Mouse (Mus musculus) urinary bladder, postnatal 10 days (tissue): ENCODE results near the gene Rras.

Experiments
- DNase-seq: peaks from one replicate; pipeline ENCODE4 v3.0.0; 2022; ENCODE audit warnings: low spot score

Rras gene

DNA sequence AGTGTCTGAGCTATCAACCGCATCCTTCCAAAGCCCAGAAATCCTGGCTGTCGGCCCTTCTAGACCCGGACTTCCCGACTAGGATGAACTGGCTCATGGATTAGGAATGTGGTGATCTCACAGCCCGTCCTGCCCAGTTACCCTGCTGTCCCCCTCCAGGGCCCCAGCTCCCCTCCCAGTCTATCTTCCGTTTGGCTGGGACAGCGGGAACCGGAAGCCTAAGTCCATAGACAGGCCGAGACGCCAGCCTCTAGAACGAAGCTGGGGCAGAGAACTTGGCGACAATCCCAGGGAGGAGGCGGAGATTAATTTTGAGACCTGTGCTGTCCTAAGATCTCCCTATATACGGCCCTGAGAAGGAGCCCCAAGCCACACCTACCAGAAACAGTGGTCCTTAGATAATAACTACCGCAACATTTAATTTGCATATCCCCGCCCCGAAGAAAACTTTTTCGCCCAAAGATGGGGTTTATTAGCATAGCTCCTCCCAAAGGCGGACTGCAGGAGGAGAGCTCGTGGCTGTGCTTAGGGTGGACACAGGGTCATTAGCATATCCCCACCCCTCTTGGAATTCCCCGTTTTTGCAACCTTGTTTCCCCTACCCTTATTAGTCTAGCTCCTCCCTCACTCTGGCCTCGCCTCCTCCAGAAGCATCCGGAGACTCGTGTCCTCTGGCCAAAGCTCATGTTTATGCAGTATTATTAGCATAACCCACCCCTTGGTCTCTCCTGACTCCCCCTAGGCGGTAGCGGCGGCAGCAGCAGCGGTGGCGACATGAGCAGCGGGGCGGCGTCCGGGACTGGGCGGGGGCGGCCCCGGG is at the start of gene Rras:
Rras (plus strand) TSS at position 720 of the 820 bp plus-strand sequence.
- peak; percentile 77 for DNase-seq

DNA sequence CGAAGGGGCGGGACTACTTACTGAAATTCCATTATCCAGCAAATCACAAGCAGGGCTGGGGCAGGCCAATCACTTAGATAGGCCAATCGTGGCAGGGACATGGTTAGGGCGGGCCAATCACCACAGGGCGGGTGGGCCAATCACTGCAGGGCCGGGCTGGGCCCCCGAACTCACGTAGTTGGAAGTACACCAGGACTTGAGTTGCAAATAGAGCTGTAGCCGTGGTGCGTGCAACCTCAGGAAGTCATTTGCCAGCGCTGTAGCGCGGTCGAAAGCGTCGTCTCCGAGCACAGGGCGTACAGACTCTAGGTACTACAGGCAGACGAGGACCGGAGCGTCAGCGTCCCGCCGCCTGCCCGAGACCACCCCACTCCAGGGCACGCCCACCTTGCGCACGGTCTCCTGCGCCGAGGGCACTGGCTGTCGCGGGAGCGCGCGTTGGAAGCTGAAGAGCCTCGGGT is 47.5 kb upstream of the Rras start:
- DNase-seq: peak; percentile 45

DNA sequence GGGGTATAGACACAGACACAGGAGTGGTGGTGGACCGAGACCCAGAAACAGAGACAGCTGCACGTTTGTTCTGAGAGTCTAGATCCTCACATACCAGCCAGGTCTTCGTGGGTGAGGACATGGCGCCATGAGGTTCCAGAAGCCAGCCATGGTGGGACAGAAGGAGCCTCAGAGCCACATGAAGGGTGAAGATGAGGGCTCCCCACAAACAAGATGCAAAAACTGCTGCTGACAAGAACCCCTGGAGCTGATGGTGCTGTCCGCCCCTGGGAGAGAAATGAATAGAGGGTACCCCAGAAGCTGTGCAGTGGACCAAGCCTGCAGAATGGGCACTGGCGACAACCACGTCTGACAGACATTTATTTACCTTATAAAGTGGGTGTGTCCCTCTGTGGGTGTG is 46.6 kb upstream of the Rras start:
- no peak for DNase-seq

DNA sequence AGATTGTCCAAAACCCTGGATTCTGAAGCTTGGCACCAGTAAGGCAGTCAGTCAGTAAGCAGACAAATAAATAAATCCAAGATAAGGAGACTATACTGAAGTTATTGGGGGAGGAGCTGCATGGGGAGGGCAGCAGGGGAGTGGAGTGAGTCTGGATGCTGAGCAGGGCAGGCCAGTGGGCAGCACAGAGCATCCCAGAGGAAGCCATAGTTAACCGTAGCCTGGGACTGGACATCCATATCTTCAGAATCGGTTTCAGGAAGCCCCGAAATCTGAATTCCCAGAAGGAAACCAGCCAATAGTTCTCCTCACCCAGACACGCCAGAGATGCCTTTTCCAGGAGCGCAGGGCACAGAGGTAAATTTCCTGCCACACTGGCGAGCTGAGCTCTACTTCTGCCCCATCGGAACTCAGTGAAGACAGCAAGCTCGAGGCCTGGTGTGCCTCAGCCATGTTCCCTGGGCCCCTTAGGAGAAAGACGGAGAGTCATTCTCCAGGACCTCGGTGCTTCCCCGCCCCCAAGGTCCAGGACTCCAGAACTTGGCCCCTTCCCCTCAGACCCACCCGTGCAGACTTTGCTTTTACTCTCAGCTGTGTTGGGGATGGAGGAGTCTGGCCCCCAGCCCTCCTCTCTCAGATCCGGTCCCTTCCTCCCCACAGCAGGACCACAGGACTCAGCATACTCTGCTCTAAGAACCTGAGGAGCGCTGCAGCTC is 44.2 kb upstream of the Rras start:
- no peak for DNase-seq

DNA sequence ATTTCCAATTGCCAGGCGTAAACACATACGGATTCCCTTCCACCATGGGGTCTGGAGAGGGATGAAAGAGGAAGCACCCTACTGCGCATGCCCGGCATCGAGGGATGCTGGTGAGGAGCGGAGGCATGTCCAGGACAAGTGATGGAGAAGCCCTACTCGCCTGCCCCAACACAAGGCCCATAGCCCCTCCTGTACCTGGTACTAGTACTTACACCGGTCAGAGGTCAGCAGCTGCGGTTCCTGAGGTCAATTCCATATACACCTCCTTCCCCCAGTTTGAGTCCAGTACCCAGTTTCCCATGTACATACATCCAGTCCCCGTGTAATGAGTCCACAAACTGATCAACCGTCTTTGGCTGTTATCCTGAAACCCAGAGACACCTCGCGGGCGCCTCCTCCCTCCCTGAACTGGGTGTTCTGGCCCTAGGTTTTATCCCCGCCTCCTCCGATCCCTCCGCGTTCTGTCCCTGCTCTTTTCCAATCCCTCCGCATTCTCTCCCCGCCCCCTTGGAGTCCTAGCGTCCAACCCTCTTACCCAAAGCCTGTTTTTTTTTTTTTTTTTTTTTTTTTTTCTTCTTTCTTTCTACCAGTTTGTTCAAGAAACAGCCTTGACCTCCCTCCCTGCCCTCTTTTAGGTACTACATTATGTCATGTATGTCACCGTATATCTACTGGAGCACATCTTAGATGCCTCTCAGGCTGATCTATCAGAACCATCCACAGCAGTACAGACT is 43.2 kb upstream of the Rras start, which contains the start of gene Cpt1c:
Cpt1c (minus strand) TSS at position 469 of the 734 bp plus-strand sequence.
- DNase-seq: no peak

DNA sequence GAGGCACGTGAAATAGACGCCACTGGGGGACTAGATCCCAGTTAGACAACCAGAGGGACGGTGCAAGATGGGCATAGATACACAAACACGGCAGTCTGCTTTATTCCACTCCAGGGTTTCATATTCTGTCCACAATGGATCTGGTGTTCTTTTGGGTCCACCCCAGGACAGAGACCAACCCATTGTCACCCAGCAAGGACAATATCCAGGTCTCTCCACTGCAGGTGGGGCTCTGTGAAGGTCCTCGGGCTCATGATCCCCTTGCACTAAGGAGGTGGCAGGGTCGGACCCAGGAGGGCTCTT is 42.7 kb upstream of the Rras start:
- no peak for DNase-seq

DNA sequence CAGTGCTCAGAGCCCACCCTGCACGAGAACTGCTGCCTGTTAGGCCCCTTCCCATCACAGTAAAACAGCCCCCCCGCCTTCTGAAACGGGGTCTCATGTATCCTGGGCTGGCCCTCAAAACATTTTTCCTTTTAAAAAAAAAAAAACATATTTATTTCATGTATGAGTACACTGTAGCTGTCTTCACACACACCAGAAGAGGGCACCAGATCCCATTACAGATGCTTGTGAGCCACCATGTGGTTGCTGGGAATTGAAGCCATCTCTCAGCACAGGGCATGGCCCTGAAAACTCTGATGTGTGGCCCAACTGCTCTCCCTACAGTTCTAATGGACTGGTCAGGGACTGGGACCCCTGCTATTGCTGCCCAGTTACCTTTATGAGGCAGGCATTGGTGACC is 39.5 kb upstream of the Rras start:
- DNase-seq: no peak

DNA sequence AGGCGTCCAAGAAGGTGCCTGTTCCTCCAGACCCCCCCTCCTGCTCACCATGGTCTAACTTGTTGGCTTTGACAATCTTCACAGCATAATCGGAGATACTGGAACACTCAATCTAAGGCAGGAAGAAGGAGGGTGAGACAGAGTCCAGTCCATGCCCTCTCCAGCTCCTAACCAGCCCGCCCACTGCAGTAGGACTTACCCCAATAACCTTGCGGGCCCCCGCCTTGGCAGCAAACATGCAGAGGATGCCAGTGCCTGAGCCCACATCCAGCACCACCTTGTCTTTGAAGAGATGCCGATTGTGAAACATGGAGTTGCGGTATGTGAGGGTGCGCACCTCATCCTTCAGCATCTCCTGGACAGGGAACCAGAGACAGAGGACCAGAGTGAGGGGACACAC is 36.2 kb upstream of the Rras start:
- no peak for DNase-seq

DNA sequence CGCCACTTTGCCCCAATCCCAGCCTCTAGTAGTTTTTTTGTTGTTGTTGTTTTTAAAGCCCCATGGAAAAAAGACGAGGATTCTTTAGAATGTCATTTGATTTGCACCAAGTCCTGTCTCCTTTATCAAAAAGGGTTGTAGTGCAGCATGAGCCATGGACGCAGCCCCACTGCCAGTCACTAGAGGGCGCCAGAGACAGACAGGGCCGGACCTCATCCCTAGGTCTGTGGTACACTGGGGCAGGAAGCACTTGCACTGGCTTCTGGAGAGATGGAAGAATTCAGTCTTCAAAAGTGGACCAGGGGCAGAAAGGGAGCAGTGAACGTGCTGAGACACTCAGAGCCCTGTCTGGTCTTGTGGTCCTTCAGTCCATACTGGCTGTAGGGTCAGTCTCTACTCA is 34.7 kb upstream of the Rras start:
- peak; percentile 73 for DNase-seq

DNA sequence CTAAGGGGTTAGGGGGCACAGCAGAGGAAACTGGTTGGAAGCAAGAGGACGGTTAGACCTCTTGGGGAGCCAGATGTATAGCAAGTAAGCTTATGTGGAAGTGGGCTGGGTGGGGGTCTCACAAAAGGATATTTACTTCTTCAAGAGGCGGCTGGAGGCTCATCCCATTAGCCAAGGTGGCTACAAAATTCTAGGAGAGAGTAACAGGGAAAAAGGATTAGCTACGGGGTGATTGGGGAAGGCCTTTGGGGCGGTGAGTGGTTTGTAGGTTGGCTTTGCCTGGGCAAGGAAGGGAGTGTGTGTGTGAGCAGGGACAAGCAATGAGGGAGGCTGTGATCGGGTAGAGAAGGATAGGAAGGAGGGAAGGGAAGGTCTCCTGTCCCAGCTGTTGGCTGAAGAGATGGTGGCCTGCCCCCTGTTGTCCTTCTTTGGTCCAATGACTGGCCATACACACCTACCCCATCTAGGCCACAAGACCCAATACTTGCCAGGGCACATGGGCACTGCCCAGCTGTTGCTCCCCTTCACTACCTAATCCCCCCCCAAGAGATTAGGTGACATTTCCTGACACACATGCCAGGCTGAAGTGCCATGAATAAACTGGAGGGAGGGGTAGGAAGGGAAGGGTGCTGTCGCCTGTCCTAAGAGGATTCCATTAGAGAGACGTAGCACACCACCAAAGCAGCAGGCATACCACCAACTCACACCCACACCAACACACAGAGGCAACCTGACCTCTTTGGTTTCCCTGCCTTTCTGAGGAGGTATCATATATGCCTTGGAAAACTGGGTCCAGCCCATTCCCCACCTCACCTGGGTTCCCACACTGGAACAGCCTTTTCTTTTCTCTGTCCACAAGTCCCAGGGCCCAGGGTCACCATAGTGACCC is 33.6 kb upstream of the Rras start:
- DNase-seq: no peak

DNA sequence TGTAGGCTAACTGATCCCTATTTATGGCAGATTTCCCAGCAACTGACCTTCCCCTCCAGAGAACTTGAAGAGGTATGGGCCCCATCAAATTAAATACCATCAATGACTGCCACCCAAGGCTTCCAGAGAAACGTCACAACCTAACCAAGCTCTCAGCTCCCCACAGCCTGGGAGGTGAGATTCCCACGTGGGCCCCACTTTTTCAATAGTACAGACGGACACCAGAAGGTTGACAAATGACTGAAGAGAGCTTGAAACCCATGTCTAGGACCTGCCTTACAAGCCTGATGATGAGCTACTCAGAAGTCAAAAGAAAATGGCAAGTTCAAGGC is 33.0 kb upstream of the Rras start:
- DNase-seq: no peak

DNA sequence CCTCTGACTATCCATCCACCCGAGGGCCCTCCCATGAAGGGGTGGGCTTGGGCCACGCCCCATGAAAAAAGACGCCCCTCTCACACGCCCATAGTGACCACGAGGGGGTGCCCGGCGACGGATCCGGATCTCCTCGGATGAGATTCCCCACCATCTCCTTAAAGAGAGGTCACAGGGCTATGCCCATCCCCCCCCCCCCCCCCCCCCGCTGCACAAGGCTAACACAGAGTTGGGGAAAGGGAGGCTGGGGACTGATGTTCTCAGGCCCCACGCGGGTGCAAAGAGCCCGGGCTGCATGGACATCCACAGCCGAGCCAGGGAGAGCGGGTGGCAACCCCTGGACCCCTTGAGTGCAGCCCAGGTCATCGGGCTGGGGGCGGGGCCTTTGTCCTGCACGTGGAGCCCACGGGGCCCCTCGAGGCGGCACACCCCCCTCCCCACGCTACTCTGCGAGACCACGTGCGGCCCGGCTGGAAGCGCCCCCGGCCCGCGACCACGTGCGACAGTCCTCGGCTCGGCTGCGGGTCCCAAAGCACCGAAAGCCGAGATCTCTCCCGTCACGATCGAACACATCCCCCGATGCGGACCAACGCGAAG is 32.1 kb upstream of the Rras start:
- DNase-seq: no peak

DNA sequence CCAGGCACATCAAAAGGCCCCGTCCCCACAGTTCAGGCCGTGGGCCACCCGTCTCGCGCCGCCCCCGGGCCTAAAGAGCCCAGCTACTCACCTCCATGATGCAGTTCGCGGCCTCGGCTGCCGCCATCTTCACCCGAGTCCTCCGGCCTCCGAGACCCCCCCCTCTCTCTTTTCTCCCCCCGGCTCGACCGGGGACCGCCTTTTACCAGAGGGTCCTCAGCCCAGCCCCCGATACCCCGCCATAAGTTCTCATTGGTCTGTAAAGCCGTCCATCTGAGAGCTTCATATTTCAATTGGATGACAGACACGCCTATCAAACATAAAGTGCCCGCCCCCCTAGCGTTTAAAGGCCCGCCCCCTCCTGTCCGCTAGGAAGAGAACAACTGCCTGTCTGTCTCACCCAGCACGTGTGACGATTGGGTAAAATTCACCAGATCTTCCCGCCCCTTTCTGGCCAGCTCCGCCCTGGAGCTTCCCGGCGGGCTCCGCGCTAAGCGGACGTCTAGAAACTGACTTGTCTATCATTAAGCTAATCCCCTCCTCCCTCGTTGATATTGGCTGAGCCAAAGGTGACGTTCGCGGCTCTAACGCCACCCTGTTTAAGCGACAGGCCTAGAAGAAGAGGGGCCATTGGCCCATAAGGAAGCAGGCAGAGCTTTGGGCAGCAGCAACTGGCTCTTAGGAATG is 31.4 kb upstream of the Rras start, which contains the start of gene Prmt1:
Prmt1 (minus strand) TSS at position 377 of the 687 bp plus-strand sequence.
- peak; percentile 87 for DNase-seq

DNA sequence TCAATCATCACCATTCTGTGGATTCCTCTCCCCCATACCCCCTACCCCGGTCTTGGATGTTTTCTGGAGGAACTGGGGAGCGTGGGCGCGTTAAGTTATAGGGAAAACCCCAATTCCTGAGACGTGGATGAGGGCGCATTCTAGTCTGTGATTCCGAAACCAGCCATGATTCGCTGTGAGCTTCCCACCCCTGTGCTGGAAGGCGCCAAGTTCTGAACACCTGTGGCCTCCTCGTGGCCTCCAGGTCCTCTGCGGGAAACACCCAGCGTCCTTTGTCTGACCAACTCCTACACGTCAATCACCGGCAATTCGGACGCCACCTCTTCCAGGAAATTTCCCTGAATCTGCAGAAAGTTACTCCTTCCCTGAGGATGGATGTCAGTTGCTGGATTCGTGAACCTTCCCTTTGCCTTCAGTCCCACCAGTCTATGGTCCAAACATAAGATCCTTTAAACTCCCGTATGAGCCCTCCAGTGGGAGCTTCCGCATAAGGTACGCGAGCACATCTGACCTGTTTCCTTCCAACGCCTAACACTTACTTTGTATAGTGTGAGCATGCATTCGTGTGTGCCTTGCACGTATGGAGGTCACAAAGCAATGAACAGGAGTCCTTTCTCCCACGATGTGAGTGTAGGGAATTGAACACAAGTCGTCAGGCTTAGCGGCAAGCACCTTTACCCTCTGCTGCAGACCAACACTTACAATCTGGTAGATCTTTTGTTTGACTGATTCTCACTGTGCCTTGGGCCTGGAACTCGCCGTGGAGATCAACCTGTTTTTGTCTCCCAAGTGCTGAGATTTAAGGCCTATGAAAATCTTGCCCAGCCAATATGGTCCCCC is 30.7 kb upstream of the Rras start:
- no peak for DNase-seq

DNA sequence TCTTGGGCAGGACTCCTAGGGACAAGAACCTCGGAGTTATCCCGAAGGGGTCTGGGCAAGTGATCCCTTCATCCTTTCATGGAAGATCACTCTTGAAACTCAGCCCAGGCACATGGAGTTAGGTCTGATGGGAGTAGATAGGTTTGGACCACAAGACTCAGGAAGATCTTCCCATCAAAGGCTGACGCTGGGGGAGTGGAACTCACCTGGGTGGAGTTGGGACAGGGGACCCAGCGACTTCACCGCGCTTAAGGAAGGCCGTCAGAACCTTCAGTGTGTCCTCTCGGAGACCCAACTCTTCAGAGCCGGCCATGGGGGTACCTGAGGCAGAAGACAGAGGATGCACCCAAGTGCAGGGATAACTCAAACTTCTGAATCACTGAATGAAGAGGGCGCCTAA is 21.1 kb upstream of the Rras start:
- no peak for DNase-seq

DNA sequence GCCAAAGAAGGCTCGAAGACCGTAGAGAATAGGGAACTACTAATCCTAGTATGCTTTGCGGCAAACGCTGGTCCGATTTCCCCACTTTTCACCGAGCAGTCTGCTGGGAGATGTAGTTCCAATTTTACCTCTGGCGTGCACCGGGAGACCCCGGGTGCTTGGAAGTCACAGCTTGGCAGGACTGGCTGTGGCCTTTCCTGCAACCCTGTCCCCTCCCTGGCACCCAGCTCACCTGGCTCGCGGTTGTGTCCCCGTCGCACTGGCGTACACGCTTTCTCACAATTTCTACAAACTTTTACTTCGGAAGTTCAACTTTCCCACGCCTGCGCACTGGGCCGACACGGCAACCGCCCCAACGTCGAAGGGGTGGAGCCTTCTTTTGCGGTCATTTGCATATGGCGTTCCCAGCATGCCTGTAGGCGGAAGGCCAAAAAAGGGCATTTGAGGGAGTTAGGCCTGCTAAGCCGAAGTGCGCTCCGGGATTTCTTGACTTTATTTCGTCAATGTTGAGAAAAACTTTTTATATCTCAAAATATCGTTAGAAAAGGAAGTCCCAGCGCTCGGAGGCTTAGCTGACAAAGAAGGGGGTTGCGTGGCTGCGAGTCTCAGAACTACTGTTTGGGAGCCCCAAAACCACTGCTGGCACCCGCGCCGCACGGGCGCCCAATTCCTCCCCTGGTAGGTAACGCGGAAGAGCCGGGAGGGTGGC is 20.4 kb upstream of the Rras start, which contains the start of gene Irf3:
Irf3 (plus strand) TSS at position 418 of the 709 bp plus-strand sequence.
- peak; percentile 89 for DNase-seq

DNA sequence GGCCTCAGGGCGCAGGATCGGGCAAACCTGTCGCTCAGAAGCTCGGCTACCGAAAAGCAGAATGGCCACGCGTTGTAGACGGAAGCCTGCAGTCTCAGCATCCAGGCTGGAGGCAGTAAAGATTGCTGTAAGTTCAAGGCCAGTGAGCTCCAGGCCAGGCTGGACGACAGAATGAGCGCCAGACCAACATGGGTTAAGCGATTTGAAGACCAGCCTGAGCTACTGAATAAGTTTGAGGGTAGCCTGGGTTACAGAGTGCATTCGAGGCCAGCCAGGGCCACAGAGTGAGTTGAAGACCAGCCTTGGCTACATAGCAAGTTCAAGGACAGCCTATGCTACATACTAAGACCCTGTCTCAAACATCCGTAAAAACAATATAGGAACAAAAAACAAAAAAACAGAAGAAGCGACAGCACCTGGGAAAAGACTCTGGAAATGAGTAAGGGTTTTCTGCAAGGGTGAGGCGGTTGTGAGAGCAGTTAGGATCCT is 19.8 kb upstream of the Rras start:
- DNase-seq: no peak

DNA sequence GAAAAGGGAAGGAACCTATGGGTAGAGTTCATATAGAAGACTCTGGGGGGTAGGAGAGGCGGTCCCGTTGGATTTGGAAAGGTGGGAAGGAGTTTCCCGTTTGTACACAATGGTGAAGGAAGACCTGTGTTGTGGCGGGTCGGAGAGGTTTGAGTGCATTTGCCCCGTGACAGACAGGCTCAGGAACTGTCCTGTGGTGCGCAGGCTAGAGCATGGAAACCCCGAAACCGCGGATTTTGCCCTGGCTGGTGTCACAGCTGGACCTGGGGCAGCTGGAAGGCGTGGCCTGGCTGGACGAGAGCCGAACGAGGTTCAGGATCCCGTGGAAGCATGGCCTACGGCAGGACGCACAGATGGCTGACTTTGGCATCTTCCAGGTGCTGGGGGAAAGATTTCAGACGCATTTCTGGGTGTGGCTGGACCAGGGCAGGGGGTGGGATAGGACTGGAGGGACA is 19.2 kb upstream of the Rras start, which contains the start of gene Bcl2l12:
Bcl2l12 (minus strand) TSS at position 212 of the 455 bp plus-strand sequence.
- no peak for DNase-seq

DNA sequence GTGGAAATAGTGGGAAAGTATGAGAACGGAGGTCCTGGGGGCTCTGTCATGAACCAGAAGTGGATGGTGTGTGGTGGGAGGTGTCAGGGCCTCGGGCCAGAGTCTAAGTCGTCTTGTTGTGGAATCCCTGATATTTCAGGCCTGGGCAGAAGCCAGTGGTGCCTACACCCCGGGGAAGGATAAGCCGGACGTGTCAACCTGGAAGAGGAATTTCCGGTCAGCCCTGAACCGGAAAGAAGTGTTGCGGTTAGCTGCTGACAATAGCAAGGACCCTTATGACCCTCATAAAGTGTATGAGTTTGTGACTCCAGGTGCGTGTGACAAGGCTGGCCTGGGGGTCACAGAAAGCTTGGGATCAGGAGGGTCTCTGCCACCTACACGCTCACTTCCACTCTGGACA is 18.0 kb upstream of the Rras start:
- DNase-seq: no peak
